Mouse (Mus musculus) MEL (cell line): ENCODE data around the gene Oas1d. TPM values are rescaled to one million over a fixed set of nuclear protein-coding genes. Genes with fewer than 3 reads are reported as not detected.
"Not testable (repeated sequence)": the region's sequence is repeated elsewhere in the genome, so short reads cannot be mapped to it uniquely, and the experiment has no call there.

ENCODE experiments used
- DNase-seq: peaks from one replicate; pipeline ENCODE4 v3.0.0; 2011; ENCODE audit warnings: low read depth, low spot score
- H3K27ac ChIP-seq: 2 replicates; pipeline ENCODE4 v1.5.1; 2012; ENCODE audit warnings: low read depth, mild to moderate bottlenecking, control low read depth, low read length, moderate library complexity; ENCODE audit not compliant: control insufficient read depth
- H3K27me3 ChIP-seq, 2 experiments: fragments of 150-350 bp in 1 of 2; sonication (generic) in 1 of 2; 2 replicates each; pipeline ENCODE4 v1.6.1; 2012; ENCODE audit warnings: low read length in 2 of 2, mild to moderate bottlenecking in 2 of 2, improper control_type of control experiment in 1 of 2, moderate library complexity in 1 of 2; ENCODE audit not compliant: insufficient read depth in 2 of 2, control insufficient read depth in 1 of 2
- H3K36me3 ChIP-seq, 2 experiments: 2 replicates each; pipeline ENCODE4 v1.6.1; 2012 to 2014; ENCODE audit warnings: low read length in 2 of 2, improper control_type of control experiment in 1 of 2, inconsistent platforms in 1 of 2, mild to moderate bottlenecking in 1 of 2; ENCODE audit not compliant: insufficient read depth in 2 of 2, control insufficient read depth in 1 of 2
- H3K4me1 ChIP-seq, 2 experiments: fragments of 150-350 bp in 1 of 2; sonication (generic) in 1 of 2; 2 replicates each; pipeline ENCODE4 v1.6.1; 2012; ENCODE audit warnings: low read length in 2 of 2, improper control_type of control experiment in 1 of 2, mild to moderate bottlenecking in 1 of 2; ENCODE audit not compliant: insufficient read depth in 2 of 2, control insufficient read depth in 1 of 2
- H3K4me3 ChIP-seq, 2 experiments: fragments of 150-350 bp in 1 of 2; sonication (generic) in 1 of 2; 2 replicates each; pipeline ENCODE4 v1.5.1; 2012; ENCODE audit warnings: low read depth in 2 of 2, low read length in 2 of 2, mild to moderate bottlenecking in 2 of 2, moderate library complexity in 2 of 2, control low read depth in 1 of 2, improper control_type of control experiment in 1 of 2; ENCODE audit not compliant: control insufficient read depth in 1 of 2, insufficient read depth in 1 of 2
- H3K79me2 ChIP-seq: 2 replicates; pipeline ENCODE4 v1.6.1; 2012; ENCODE audit warnings: mild to moderate bottlenecking, low read length, moderate library complexity; ENCODE audit not compliant: control insufficient read depth, poor library complexity, insufficient read depth
- H3K9ac ChIP-seq: 2 replicates; pipeline ENCODE4 v1.6.1; 2012; ENCODE audit warnings: low read depth, mild to moderate bottlenecking, control low read depth, low read length, moderate library complexity; ENCODE audit not compliant: control insufficient read depth, poor library complexity, severe bottlenecking
- H3K9me3 ChIP-seq: fragments of 150-350 bp; sonication (generic); replicated peaks from 2 replicates; pipeline ENCODE4 v1.6.1; 2012; ENCODE audit warnings: mild to moderate bottlenecking, low read length, improper control_type of control experiment, moderate library complexity; ENCODE audit not compliant: insufficient read depth
- CHD1 ChIP-seq: IDR thresholded peaks from 2 replicates; pipeline ENCODE4 v1.6.1; 2012; ENCODE audit warnings: low read depth, mild to moderate bottlenecking, inconsistent platforms, low read length, improper control_type of control experiment
- HCFC1 ChIP-seq: IDR thresholded peaks from 2 replicates; pipeline ENCODE4 v1.6.1; 2012; ENCODE audit warnings: low read depth, mild to moderate bottlenecking, inconsistent platforms, low read length, improper control_type of control experiment, moderate library complexity
- JUND ChIP-seq: IDR thresholded peaks from 2 replicates; pipeline ENCODE4 v1.6.1; 2011; ENCODE audit warnings: low read depth, mild to moderate bottlenecking, improper control_type of control experiment, low read length
- POLR2AphosphoS5 ChIP-seq: IDR thresholded peaks from 2 replicates; pipeline ENCODE4 v1.6.1; 2012; ENCODE audit warnings: low read depth, borderline replicate concordance, mild to moderate bottlenecking, inconsistent platforms, low read length, moderate library complexity, mixed read lengths
- SIN3A ChIP-seq: IDR thresholded peaks from 2 replicates; pipeline ENCODE4 v1.6.1; 2012; ENCODE audit warnings: low read length, improper control_type of control experiment, inconsistent platforms
- polyA plus RNA-seq, 2 experiments: library from polyadenylated mRNA; stranded (reverse) in 1 of 2; unstranded in 1 of 2; fragments of >175 nt in 1 of 2; fragments of >200 nt in 1 of 2; gene quantifications; 2 replicates each; pipeline versions ENCODE4 v1.2.1 to v1.2.4; 2012; ENCODE audit warnings: low replicate concordance in 2 of 2, low read depth in 1 of 2; ENCODE audit not compliant: insufficient read length in 2 of 2, insufficient read depth in 1 of 2, missing spikeins in 1 of 2
- total RNA-seq: library from RNA; depleted of rRNA; stranded (reverse); fragments of 300-350 nt; gene quantifications from 2 replicates; pipeline ENCODE4 v1.2.3, GENCODE M21; 2012

Gene Oas1d
- total and polyA plus RNA-seq, 3 experiments, result not detected

DNA sequence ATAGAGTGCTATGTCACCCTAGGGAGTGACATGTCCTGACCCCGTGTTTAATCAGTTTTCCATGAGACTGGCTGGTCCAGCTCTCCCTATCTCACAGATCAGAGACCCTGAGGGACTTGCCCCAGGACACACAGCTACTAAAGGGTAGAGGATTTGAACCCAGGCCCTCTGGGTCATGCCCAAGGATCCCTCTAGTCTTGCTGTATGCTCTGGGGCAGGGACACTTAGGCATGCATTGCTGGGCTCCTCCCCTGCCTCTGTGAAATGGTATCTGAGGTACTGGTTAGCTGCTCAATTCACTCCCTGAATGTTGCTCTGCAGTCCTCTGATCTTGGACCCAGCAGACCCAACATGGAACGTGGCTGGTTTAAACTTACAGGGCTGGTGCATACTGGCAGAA is 42.9 kb upstream of the Oas1d start:
- H3K36me3 ChIP-seq, result no peaks in the 10 kb centered on the region
- no peak overlapping the region for H3K9ac ChIP-seq
- no peak overlapping the region for H3K4me3 ChIP-seq
- no peak for TF ChIP-seq POLR2AphosphoS5
- no peak for TF ChIP-seq JUND
- no peak for TF ChIP-seq SIN3A
- no peak for TF ChIP-seq CHD1
- no peak for TF ChIP-seq HCFC1
- H3K9me3 ChIP-seq, result no peaks in the 10 kb centered on the region
- no peaks in the 10 kb centered on the region for H3K4me1 ChIP-seq
- DNase-seq, result no peak
- H3K27me3 ChIP-seq, result no peaks in the 10 kb centered on the region
- H3K27ac ChIP-seq, result no peak overlapping the region
- no peaks in the 10 kb centered on the region for H3K79me2 ChIP-seq

DNA sequence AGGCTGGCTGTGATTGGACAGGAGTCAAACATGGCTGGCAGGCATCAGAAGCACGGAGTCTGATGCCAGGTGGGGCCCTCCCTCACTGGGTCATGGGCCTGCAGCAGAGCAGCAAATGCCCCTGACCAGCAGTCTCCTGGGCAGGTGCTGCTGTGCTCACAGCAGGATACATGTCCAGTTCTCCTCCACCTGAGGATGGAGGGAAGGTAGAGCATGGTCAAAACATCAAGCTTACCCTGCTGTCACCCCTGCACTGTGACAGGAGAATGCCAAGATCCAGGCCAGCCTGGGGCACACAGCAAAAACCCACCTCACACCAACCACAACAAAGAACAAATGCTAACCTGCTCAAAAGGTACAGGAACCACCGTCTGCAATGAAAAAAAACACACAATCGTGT is 37.5 kb upstream of the Oas1d start:
- H3K27me3 ChIP-seq, H3K9me3 ChIP-seq, H3K79me2 ChIP-seq, H3K27ac ChIP-seq, H3K9ac ChIP-seq, H3K4me1 ChIP-seq, H3K4me3 ChIP-seq, H3K36me3 ChIP-seq, DNase-seq: not testable (repeated sequence)

DNA sequence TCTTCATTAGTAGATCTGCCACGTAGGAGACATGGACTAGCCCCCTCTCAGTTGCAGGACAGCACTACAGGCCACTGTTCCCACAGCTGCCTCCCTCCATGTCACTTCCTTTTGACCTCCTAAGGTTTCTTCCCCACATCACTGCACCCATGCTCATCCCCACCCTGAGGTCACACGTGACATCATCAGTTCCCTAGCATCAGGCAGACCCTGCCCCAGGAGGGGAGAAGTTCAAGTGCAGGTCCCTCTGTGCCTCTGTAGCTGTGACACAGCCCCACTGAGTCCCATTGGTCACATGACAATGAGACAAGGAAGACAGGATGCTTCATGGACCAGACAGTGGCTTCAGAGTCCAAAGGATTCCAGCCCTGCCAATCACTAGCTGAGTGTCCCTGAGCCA is 36.9 kb upstream of the Oas1d start:
- not testable (repeated sequence) for H3K9me3 ChIP-seq, H3K27me3 ChIP-seq, DNase-seq, H3K36me3 ChIP-seq, H3K27ac ChIP-seq, H3K4me3 ChIP-seq, H3K9ac ChIP-seq, H3K79me2 ChIP-seq, H3K4me1 ChIP-seq

DNA sequence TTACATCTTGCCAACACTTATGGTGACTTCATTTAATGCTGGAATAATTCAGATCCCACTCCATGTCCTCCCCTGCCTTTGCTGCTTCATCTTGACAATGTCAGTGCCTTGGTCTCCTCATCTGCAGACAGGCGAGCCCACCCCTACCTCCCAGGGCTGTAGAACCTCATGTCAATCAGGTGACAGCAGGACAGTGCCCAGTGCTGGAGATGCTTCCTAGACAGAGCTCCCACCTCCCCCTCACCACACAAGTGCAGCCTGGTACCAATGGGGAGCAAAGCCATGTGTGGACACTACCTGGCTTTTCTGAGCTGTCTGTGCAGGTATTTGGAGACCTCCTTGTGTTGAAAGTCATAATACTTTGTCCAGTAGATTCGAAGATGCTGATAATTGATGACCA is 35.5 kb upstream of the Oas1d start:
- not testable (repeated sequence) for H3K27me3 ChIP-seq, H3K27ac ChIP-seq, H3K9me3 ChIP-seq, H3K4me3 ChIP-seq, H3K4me1 ChIP-seq, DNase-seq, H3K79me2 ChIP-seq, H3K9ac ChIP-seq, H3K36me3 ChIP-seq

DNA sequence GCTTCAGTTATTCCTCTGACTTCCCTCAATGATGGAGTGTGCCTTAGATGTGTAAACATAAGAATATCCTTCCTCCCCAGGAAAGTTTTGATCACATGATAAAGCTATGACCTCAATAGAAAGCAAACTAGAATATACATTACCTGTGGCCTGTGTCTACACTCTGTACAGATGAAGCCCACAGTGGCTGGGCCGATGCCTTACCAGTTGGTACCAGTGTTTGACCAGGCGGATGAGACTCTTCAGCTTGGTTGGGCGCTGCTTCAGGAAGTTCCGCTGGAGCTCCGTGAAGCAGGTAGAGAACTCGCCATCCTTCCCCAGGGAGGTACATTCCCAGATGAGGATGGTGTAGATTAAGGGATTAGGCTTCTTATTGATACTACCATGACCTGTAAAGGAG is 32.7 kb upstream of the Oas1d start:
- H3K79me2 ChIP-seq, H3K27ac ChIP-seq, H3K4me3 ChIP-seq, H3K9ac ChIP-seq, H3K9me3 ChIP-seq, H3K4me1 ChIP-seq, DNase-seq, H3K36me3 ChIP-seq, H3K27me3 ChIP-seq: not testable (repeated sequence)

DNA sequence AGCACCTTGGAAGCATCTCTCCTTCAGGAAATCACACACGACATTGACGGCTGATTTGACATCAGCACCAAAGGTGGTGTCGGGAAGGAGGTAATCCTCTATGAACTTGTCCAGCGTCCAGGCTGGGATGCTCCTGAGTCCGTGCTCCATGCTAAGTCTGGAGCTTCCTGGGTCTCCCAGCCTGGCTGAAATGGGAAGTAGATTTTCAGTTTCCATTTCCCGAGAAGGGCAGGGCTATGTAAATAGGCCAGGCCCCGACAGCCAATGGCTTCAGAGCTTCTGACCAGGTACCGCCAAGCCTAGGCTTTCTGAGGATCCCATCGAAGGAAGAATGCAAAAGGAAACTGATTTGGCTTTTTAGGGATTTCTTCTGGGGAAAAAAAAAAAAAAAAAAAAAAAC is 26.9 kb upstream of the Oas1d start, which contains the start of gene Oas1g:
TSS of gene Oas1g (minus strand) at position 201 of the 400 bp plus-strand sequence.
- not testable (repeated sequence) for H3K9ac ChIP-seq, H3K27ac ChIP-seq, H3K4me3 ChIP-seq

More for the DNA sequence above, 26.9 kb upstream of the Oas1d start, which contains the start of gene Oas1g:
- H3K9me3 ChIP-seq, H3K36me3 ChIP-seq, H3K27me3 ChIP-seq, H3K79me2 ChIP-seq, DNase-seq, H3K4me1 ChIP-seq: not testable (repeated sequence)
